Mouse (Mus musculus) embryonic facial prominence, embryonic 15.5 days (tissue): ENCODE measurements at regions not wholly inside any gene's neighbourhood (a gene's known extent, or its start where the extent isn't known, plus 50 kb on each side); places are given as distances from the start of the nearest gene placed in this dataset.
"Not testable (repeated sequence)": the region's sequence is repeated elsewhere in the genome, so short reads cannot be mapped to it uniquely, and the experiment has no call there.

Source experiments
- ATAC-seq: fragments of 200-750 bp; cut with Nextera tagmentation; 2 replicates; pipeline ENCODE4 v1.8.0; 2017; ENCODE audit warnings: low read depth, moderate TSS enrichment; ENCODE audit not compliant: insufficient number of reproducible peaks, low FRiP score, low TSS enrichment
- H3K27ac ChIP-seq: fragments of 300-500 bp; sonication (generic); replicated peaks from 2 replicates; pipeline ENCODE4 v1.5.1; 2015; ENCODE audit warnings: mild to moderate bottlenecking, inconsistent platforms
- H3K27me3 ChIP-seq: fragments of 300-500 bp; sonication (generic); 2 replicates; pipeline ENCODE4 v1.6.1; 2015; ENCODE audit warnings: inconsistent platforms
- H3K36me3 ChIP-seq: fragments of 300-500 bp; sonication (generic); 2 replicates; pipeline ENCODE4 v1.6.1; 2015; ENCODE audit warnings: mild to moderate bottlenecking, inconsistent platforms
- H3K4me1 ChIP-seq: fragments of 300-500 bp; sonication (generic); 2 replicates; pipeline ENCODE4 v1.6.1; 2015; ENCODE audit warnings: inconsistent platforms
- H3K4me2 ChIP-seq: fragments of 300-500 bp; sonication (generic); replicated peaks from 2 replicates; pipeline ENCODE4 v1.6.1; 2015; ENCODE audit warnings: mild to moderate bottlenecking, inconsistent platforms
- H3K4me3 ChIP-seq: fragments of 300-500 bp; sonication (generic); replicated peaks from 2 replicates; pipeline ENCODE4 v1.5.1; 2015; ENCODE audit warnings: mild to moderate bottlenecking, inconsistent platforms
- H3K9ac ChIP-seq: fragments of 300-500 bp; sonication (generic); 2 replicates; pipeline ENCODE4 v1.6.1; 2015; ENCODE audit warnings: inconsistent platforms
- H3K9me3 ChIP-seq: fragments of 300-500 bp; sonication (generic); replicated peaks from 2 replicates; pipeline ENCODE4 v1.6.1; 2016; ENCODE audit warnings: inconsistent platforms
- WGBS: fragments of 180-500 bp; shearing (Covaris S2); methylation state at CpG from one replicate; pipeline ENCODE4 v1.1.7; 2015; 5-methylcytosine and 5-hydroxymethylcytosine counted together

DNA sequence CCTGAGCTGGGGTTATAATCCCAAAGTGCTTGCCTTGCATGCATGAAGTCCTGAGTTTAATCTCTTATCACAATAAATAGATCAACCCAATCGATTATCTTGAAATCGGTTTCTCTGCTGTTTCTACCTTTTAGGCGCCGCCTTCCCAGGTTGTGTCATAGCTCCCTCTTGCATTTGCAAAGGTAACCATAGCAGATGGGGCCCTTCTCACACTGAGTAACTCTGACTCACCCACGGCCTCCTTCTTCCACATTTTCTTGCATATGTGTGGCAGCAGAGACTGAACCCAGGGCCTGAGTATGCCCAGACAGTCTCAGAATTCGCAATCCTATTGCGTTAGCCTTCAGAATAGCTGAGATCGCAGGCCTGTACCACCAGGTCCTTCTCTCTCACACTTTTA, 570.7 kb upstream of the Gm10131 start:
- no peak overlapping the region for H3K4me2 ChIP-seq
- H3K4me1 ChIP-seq: peaks cover 4% of the 10 kb centered on the region
- no peak overlapping the region for H3K9ac ChIP-seq
- ATAC-seq: no peak
- 94% methylated on average over 8 of the region's 8 CpGs for WGBS
- no peak overlapping the region for H3K27ac ChIP-seq
- H3K9me3 ChIP-seq: no peaks in the 10 kb centered on the region
- H3K36me3 ChIP-seq: no peaks in the 10 kb centered on the region
- 0 out of 2 replicates have a peak, but pooled peaks cover 5% of the 10 kb centered on the region for H3K27me3 ChIP-seq
- H3K4me3 ChIP-seq: no peak overlapping the region

DNA sequence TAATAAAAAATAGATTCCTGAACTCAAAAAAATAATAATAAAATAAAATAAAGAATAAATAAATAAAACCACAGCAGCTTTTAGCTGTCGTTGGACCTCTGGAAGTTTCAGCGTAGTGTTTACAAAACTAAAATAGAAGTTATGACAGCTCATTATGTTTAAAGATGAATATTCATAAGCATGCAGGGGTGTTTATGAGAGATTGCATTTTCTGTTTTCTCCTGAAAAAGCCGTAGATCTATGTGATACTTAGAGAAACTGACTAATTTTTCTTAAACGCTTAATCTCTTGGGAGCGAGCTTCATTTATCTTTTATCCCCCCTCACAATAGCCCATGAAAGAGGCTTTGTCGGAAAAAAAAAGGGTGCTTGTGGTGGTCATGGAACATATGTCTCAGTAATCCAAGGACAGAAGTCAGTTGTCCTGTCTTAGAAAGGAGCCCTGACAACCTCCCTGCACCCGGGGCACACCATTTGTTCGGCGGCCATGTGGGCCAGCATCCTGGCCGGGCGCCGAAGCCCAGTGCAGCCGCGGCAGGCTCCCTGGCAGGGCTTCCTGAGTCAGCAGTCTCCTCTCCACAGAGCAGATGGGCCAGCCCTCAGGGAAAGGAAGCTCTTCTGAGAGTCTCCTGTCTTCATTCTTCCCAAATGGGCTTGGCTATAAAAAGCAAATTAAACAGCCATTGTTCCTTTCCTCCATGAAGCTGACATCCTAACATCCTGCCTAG, 568.2 kb upstream of the Gm10131 start:
- Histone ChIP-seq H3K9ac (no peak overlapping the region), H3K9me3 (no peaks in the 10 kb centered on the region), H3K27me3 (no peaks in the 10 kb centered on the region), H3K4me3 (peak overlapping the region; percentile 15; the same call in 1 of the 2 replicates), H3K36me3 (no peaks in the 10 kb centered on the region), H3K4me2 (peak overlapping the region; percentile 36), H3K4me1 (peaks cover 4% of the 10 kb centered on the region), H3K27ac (peak overlapping the region; percentile 55; the same call in 1 of the 2 replicates)
- ATAC-seq: 0 out of 2 replicates have a peak, but pooled peaks have one; percentile 43
- WGBS: 25% methylated on average over 14 of the region's 14 CpGs

- ATAC-seq: no peak
- 94% methylated on average over 8 of the region's 8 CpGs for WGBS
These were observed 567.3 kb upstream of the Gm10131 start for GRCm38 (mm10) chr8:34678879-34679278.

DNA sequence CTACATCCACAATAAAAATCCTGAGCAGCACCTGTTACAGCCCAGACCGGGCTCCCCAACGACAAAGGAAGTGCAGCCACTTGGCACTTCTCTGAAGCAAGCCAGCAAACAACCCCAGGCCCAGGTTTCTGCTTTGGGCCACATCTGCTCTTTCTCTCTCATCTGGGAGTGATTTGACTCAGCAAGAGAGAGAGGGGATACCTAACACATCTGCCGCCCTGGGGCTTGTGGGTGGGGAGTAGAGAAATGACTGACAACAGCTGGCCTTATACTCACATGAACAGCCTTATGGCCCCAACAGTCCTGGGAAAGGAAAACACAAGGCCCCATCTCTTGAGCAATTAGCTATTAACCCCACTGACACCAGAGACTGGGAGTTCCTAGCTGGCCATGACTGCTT, 560.2 kb upstream of the Gm10131 start:
- ATAC-seq: no peak
- H3K4me1 ChIP-seq: peaks cover 6% of the 10 kb centered on the region
- no peaks in the 10 kb centered on the region for H3K36me3 ChIP-seq
- no peak overlapping the region for H3K4me3 ChIP-seq
- H3K9me3 ChIP-seq: no peaks in the 10 kb centered on the region
- H3K27ac ChIP-seq: no peak overlapping the region
- no peak overlapping the region for H3K9ac ChIP-seq
- H3K4me2 ChIP-seq: no peak overlapping the region
- WGBS: 12% methylated on average over 3 of the region's 3 CpGs
- no peaks in the 10 kb centered on the region for H3K27me3 ChIP-seq

More at GRCm38 (mm10) chr8:34678879-34679278, 567.3 kb upstream of the Gm10131 start:
- no peak overlapping the region for H3K4me3 ChIP-seq
- H3K9ac ChIP-seq: no peak overlapping the region
- H3K36me3 ChIP-seq: no peaks in the 10 kb centered on the region
- H3K27ac ChIP-seq: no peak overlapping the region
- no peak overlapping the region for H3K4me2 ChIP-seq
- H3K9me3 ChIP-seq: no peaks in the 10 kb centered on the region
- H3K4me1 ChIP-seq: peaks cover 4% of the 10 kb centered on the region
- H3K27me3 ChIP-seq: no peaks in the 10 kb centered on the region

DNA sequence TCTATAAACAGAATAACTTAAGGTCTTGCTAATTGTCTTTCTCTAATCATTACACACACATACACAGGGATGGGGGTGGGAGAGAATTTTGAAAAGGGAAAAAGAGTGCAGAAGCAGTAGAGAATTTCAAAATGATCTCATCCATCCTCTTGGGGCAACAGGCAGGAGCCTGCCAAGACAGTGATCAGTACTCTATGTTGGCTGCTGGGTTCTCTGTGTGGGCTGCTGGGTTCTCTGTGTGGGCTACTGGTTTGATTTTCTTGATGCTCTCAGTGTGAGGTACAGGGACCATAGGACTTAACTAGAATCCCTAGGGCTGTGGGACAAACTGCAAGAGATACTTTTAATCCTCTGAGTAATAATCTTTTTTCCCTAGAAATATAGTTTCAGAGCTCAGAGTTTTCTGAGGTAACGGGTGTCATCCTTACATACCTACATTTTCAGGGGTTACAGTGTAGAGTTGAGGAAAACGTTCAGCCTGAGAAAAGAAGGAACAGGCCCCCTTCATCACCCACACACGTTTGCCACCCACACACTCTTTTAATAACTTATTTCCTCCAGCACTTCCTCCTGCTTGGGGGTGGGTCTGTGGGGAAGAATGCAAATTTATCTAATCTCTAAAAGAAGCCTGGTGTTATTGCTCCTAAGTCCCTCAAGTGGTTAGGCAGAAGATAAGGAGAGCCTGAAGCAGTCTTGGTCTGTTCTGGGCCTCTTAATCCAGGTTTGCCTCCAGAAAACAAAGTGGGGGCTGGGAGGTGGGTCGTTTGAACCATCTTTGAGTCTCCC, 559.6 kb upstream of the Gm10131 start:
- H3K4me2 ChIP-seq: no peak overlapping the region
- no peak overlapping the region for H3K27ac ChIP-seq
- no peak overlapping the region for H3K4me3 ChIP-seq
- 16% methylated on average over 4 of the region's 4 CpGs for WGBS
- H3K27me3 ChIP-seq: no peaks in the 10 kb centered on the region
- ATAC-seq: no peak
- H3K9ac ChIP-seq: no peak overlapping the region
- H3K4me1 ChIP-seq: peaks cover 6% of the 10 kb centered on the region
- no peaks in the 10 kb centered on the region for H3K36me3 ChIP-seq
- no peaks in the 10 kb centered on the region for H3K9me3 ChIP-seq

GRCm38 (mm10) chr8:34669146-34669545, 557.6 kb upstream of the Gm10131 start:
- Histone ChIP-seq H3K4me2 (no peak overlapping the region), H3K4me3 (no peak overlapping the region), H3K9ac (no peak overlapping the region), H3K36me3 (no peaks in the 10 kb centered on the region), H3K27me3 (no peaks in the 10 kb centered on the region), H3K9me3 (no peaks in the 10 kb centered on the region), H3K27ac (no peak overlapping the region), H3K4me1 (peaks cover 6% of the 10 kb centered on the region)
- no peak for ATAC-seq
- WGBS: 81% methylated on average over 3 of the region's 3 CpGs

- no peaks in the 10 kb centered on the region for H3K4me1 ChIP-seq
- H3K27me3 ChIP-seq: no peaks in the 10 kb centered on the region
- no peaks in the 10 kb centered on the region for H3K9me3 ChIP-seq
- H3K36me3 ChIP-seq: no peaks in the 10 kb centered on the region
- no peak for ATAC-seq
- no peak overlapping the region for H3K27ac ChIP-seq
- H3K4me2 ChIP-seq: no peak overlapping the region
- H3K9ac ChIP-seq: no peak overlapping the region
- H3K4me3 ChIP-seq: no peak overlapping the region
- WGBS: 84% methylated on average over 4 of the region's 4 CpGs
These were observed 552.9 kb upstream of the Gm10131 start for GRCm38 (mm10) chr8:34664429-34664828.

DNA sequence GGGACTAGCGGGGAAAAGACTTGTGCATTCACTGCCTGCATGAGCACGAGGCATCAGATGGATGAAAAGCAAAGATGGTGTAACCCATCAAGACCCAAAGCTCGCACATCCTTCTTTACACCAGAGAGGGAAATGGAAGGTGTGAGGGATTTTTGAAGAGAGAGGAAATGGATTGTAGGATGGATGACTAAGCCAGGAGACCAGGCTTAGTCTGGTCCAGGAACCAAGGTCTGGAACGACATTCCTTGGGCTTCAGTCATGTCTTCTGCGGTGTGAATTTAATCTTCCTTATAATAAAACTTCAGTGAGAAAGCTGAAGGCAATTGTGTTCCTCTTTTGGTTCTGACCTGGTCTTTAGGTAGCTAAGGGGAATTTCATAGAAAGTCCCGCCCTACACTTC, 551.0 kb upstream of the Gm10131 start:
- Histone ChIP-seq H3K9me3 (no peaks in the 10 kb centered on the region), H3K36me3 (no peaks in the 10 kb centered on the region), H3K9ac (no peak overlapping the region), H3K27me3 (no peaks in the 10 kb centered on the region), H3K4me1 (no peaks in the 10 kb centered on the region), H3K27ac (no peak overlapping the region), H3K4me3 (no peak overlapping the region), H3K4me2 (no peak overlapping the region)
- WGBS: 91% methylated on average over 6 of the region's 6 CpGs
- no peak for ATAC-seq

- Histone ChIP-seq H3K4me2 (no peak overlapping the region), H3K9me3 (no peaks in the 10 kb centered on the region), H3K9ac (no peak overlapping the region), H3K27me3 (no peaks in the 10 kb centered on the region), H3K4me3 (no peak overlapping the region), H3K4me1 (no peaks in the 10 kb centered on the region), H3K36me3 (no peaks in the 10 kb centered on the region), H3K27ac (no peak overlapping the region)
- ATAC-seq: no peak
- WGBS: 94% methylated on average over 8 of the region's 8 CpGs
These were observed 540.2 kb upstream of the Gm10131 start for GRCm38 (mm10) chr8:34651750-34652149.

DNA sequence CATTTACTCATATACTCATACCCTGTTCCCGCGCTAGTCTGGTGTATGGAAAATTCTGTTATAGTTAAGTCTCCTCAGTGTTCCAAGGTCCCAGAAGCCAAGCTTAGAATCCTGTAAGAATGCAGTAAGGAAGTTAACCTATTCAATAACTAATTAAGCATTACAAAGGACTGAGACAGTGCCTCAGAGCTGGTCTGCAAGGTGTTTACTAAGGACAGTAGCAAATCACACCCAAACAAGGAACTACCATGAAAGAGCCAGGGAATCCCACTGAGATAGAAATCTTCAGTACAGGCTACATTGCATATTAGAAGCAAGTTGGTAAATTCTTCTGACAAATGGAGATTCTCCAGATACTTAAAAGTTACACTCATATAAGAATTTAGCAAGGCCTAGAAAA, 516.7 kb upstream of the Gm10131 start:
- not testable (repeated sequence) for H3K9me3 ChIP-seq, H3K27me3 ChIP-seq, H3K36me3 ChIP-seq, H3K4me3 ChIP-seq, H3K9ac ChIP-seq, H3K27ac ChIP-seq, H3K4me1 ChIP-seq, H3K4me2 ChIP-seq, ATAC-seq
- WGBS: 85% methylated on average over 2 of the region's 2 CpGs

GRCm38 (mm10) chr8:34625670-34626069, 514.1 kb upstream of the Gm10131 start:
- Histone ChIP-seq H3K9me3 (no peaks in the 10 kb centered on the region), H3K4me2 (no peak overlapping the region), H3K27me3 (no peaks in the 10 kb centered on the region), H3K4me1 (no peaks in the 10 kb centered on the region), H3K9ac (no peak overlapping the region), H3K27ac (no peak overlapping the region), H3K4me3 (no peak overlapping the region), H3K36me3 (no peaks in the 10 kb centered on the region)
- no peak for ATAC-seq
- 85% methylated on average over 10 of the region's 10 CpGs for WGBS
